Mouse (Mus musculus) cerebellum, adult 9-10 months (tissue): ENCODE results near the gene Atp1b1.

Experiments used
- DNase-seq: peaks from one replicate; pipeline ENCODE4 v3.0.0; 2022

Gene Atp1b1

GRCm38 (mm10) chr1:164458245-164458613 is at the start of gene Atp1b1:
Atp1b1 (minus strand) TSS chr1:164458355.
- DNase-seq = peak; percentile 93

GRCm38 (mm10) chr1:164505096-164505495 is 46.9 kb upstream of the Atp1b1 start:
- no peak for DNase-seq

GRCm38 (mm10) chr1:164503140-164503730 is 45.1 kb upstream of the Atp1b1 start:
- DNase-seq = no peak

GRCm38 (mm10) chr1:164502231-164502630 is 44.1 kb upstream of the Atp1b1 start:
- DNase-seq = peak; percentile 61

- no peak for DNase-seq
Observed at GRCm38 (mm10) chr1:164494741-164495512, 36.8 kb upstream of the Atp1b1 start.

GRCm38 (mm10) chr1:164494215-164494614 is 36.1 kb upstream of the Atp1b1 start:
- no peak for DNase-seq

- DNase-seq = peak; percentile 74
Observed at GRCm38 (mm10) chr1:164493042-164493705, 35.0 kb upstream of the Atp1b1 start.

- DNase-seq = no peak
Observed at GRCm38 (mm10) chr1:164492476-164492875, 34.3 kb upstream of the Atp1b1 start.

- no peak for DNase-seq
Observed at GRCm38 (mm10) chr1:164489961-164490594, 31.9 kb upstream of the Atp1b1 start.

- no peak for DNase-seq
Observed at GRCm38 (mm10) chr1:164483728-164484127, 25.6 kb upstream of the Atp1b1 start.

- DNase-seq = no peak
Observed at GRCm38 (mm10) chr1:164482833-164483232, 24.7 kb upstream of the Atp1b1 start.

- no peak for DNase-seq
Observed at GRCm38 (mm10) chr1:164481645-164482354, 23.6 kb upstream of the Atp1b1 start.

GRCm38 (mm10) chr1:164480755-164481644 is 22.8 kb upstream of the Atp1b1 start:
- no peak for DNase-seq

- DNase-seq = no peak
Observed at GRCm38 (mm10) chr1:164475895-164476294, 17.7 kb upstream of the Atp1b1 start.

- no peak for DNase-seq
Observed at GRCm38 (mm10) chr1:164474778-164475511, 16.8 kb upstream of the Atp1b1 start.

- no peak for DNase-seq
Observed at GRCm38 (mm10) chr1:164474310-164474709, 16.2 kb upstream of the Atp1b1 start.

GRCm38 (mm10) chr1:164473398-164473797 is 15.2 kb upstream of the Atp1b1 start:
- no peak for DNase-seq

- DNase-seq = no peak
Observed at GRCm38 (mm10) chr1:164471632-164472031, 13.5 kb upstream of the Atp1b1 start.

GRCm38 (mm10) chr1:164470985-164471384 is 12.8 kb upstream of the Atp1b1 start:
- DNase-seq = no peak

- DNase-seq = no peak
Observed at GRCm38 (mm10) chr1:164468329-164468728, 10.2 kb upstream of the Atp1b1 start.

GRCm38 (mm10) chr1:164467406-164467805 is 9.3 kb upstream of the Atp1b1 start:
- no peak for DNase-seq
